Mouse (Mus musculus): ENCODE measurements around the gene Iqcn.

DNA sequence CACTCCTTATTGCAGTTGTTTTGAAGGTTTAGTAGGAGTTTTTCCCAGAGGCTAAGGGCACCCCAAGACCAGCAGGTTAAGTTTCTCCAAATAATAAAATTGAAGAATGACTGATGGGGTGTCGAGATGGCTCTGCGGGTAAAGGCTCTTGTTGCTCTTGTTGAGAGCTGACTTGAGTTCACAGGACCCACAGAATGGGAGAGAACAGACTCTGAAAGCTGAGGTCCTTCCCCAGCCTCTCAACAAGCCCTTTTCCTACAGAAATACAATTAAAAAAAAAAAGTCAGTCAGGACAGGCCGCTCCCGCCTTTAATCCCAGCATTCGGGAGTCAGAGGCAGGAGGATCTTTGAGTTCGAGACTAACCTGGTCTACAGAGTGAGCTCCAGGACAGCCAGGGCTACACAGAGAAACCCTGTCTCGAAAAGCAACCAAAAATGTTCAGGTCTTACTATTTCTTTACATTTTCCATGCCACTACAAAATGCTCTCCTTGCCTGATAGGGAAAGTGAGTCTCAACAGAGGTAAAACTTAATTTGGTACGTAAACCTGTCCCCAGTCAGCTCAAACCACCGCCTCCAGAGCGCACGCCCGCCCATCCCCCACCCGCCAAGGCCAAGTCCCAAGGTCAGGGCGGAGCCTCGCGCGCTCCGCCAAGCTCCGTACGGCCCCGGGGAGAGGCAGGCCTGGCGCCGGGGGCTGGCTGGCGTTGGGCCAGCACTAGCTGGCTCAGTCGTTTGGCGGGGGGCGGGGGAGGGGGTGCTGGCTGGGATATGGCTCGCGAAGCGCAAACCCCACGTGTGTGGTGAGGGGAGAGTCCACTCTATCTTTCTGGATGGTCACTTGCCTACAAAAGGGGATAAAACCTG lies 7.0 kb upstream of the Iqcn start:
- TF ChIP-seq CTCF (conservative IDR thresholded peaks at IDR 0.05; ENCODE audit: low read length) (no peak), POU5F1 (IDR thresholded peaks at IDR 0.05; ENCODE audit: borderline replicate concordance, low read length) (no peak), NANOG (IDR thresholded peaks at IDR 0.05; ENCODE audit: borderline replicate concordance, low read length) (no peak)
